Mouse (Mus musculus) naive thymus-derived CD4-positive, alpha-beta T cell, adult 5 months (primary cell): Measurements from ENCODE around the gene Gnb2. TPM values are rescaled to one million over a fixed set of nuclear protein-coding genes. Genes with fewer than 3 reads are reported as not detected.

Source experiments
- polyA plus RNA-seq: library from polyadenylated mRNA; unstranded; fragments of 100-300 nt; shearing (Covaris generic); gene quantifications from one replicate; pipeline ENCODE4 v1.2.1, GENCODE M21; 2017

Gnb2 gene
- 183 TPM for polyA plus RNA-seq

DNA sequence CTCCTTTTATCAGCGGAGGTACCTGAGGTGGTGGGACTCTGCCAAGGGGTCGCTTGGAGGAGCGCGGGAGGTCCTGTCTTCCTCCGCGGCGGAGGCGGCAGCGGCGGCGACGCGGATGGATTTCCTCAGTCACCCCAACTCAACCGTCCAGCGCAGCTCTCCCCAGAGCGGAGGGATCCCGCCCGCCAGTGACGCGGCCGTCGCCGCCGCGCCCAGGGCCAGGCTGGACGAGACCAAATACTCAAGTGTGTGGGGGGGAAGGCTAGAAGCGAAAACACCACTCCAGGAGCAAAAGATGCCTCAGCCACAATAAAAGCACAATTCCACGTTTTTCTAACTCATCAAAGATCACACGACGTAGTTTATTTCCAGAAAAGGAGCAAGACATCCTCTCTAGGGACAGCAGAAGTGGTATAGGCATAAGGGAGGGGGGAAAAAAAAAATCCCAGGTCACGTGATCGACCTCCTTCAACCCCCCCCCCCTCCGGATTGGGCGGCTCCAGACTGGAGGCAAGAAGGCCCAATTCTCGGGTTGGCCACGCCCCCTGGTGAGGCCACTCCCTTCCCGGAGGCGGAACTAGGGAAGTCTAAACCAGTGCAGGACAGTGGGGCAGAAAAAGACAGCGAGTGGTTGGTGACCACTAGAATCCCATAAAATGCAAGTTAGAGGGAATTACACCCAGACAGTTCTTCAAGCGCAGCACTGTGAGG, at the start of gene Gnb2, which contains the start of gene Epo:
Gnb2 (minus strand) TSS at position 394 of the 711 bp plus-strand sequence.
Epo (minus strand) TSS at position 126 of the 711 bp plus-strand sequence.

DNA sequence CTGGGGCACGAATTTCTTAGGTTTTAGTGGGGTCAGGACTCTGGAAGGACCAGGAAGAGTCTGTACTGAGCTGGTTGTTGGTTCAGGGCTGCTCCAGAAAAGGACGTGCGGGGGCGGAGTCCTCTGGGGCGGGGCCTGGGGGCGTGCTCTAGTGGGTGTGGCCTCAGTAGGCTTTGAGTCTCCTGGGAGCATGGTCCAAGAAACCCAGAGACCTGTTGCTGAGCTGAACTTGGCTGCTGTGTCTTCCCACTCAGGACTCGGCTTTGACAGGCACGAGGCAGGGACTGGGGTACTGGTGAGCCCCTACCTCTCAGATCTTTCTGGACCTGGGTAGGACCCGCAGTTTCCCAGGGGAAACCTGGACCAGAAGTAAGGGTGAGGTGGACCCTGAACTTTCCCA, 36.4 kb upstream of the Gnb2 start, which contains the start of gene Tfr2:
Tfr2 (plus strand) TSS at position 176 of the 400 bp plus-strand sequence.

DNA sequence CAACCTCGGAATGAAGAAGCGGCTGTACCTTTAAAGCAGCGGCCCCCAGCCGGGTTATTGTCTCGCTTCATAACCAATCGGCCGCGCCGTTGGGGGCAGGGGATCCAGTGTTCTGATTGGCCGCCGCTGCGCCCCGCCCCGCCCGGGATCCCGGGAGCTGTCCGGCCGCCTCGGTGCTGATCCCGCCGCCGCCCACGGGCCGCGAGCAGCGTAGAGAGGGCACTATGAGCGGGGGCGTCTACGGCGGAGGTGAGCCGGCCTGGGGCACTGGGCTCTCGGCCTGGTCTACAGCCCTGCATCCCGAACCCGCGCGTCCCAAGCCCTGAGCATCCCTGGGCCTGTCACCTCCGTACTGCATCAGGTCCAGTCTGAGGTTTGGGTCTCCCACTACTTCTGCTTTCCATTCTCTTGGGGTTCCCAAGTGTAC, 20.1 kb upstream of the Gnb2 start, which contains the start of gene Actl6b:
Actl6b (plus strand) TSS at position 107 of the 427 bp plus-strand sequence.

GRCm38 (mm10) chr5:137518436-137518835, 14.9 kb downstream of the Gnb2 start, which contains the start of gene Gigyf1:
Gene Gigyf1, plus strand, starts transcription at chr5:137518548.

DNA sequence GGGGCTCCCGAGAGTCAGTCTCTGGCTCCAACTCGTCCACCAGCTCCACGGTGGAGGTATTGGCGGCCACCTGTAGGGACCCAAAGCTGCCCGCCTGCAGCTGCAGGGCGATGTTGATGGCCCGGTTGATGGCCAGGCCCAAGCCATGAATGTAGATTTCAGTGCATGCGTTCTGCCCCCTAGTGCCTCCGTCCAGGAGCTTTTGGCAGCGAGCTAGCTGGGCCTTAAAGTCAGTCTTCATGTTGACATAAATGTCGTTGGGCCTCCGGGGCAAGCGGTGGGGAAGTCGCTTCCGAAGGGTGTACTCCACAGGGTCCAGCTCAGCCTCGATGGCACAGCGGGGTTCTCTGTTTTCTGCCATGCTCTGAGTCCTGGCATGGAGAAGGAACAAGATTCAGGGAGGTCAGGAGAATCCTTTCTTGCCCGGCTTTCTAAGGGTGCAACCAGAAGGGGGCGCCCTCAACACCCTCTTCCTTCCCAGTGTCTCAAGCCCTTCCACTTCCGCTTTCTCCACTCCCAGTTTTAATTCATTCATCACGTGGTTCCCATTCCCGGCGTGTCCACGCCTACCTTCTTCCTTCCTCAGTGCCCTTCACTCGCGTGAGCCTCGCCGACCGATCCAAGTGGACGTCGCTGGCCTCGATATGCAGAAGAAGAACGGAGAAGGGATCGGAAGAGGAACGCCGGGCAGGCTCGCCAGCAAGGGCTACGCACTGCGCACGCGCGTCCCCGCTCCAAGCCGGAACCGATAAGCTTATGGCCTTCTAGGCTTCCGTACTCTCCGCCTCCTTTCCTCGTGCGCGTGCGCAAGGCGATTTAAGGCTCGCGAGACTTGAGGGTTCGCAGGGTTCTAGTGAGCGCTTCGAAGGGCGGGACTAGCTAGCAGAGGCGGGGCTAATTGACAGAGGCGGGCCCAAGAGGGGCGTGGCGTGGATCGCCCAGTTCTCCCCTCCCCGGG, 31.3 kb downstream of the Gnb2 start, which contains the start of gene Pop7:
Pop7 (minus strand) TSS at position 810 of the 958 bp plus-strand sequence.

Other genes starting within 250 kb of the Gnb2 start
- gene Ache, start 246.0 kb downstream of the Gnb2 start, polyA plus RNA-seq = 0.70 TPM
- gene Ufsp1, start 238.9 kb downstream of the Gnb2 start, polyA plus RNA-seq = 0.91 TPM
- gene Srrt, start 225.8 kb downstream of the Gnb2 start, polyA plus RNA-seq = 115 TPM
- gene Trip6, start 219.1 kb downstream of the Gnb2 start, polyA plus RNA-seq = 3.0 TPM
- gene Slc12a9, start 199.9 kb downstream of the Gnb2 start, polyA plus RNA-seq = 17.3 TPM
- not detected for gene Ephb4, start 183.4 kb downstream of the Gnb2 start, polyA plus RNA-seq
- not detected for gene Zan, start 56.4 kb downstream of the Gnb2 start, polyA plus RNA-seq
- 28.8 TPM for gene Pop7, start 31.0 kb downstream of the Gnb2 start, polyA plus RNA-seq
- gene Gigyf1, start 15.0 kb downstream of the Gnb2 start, polyA plus RNA-seq = 24.3 TPM
- not detected for gene Epo, start 268 bp downstream of the Gnb2 start, polyA plus RNA-seq
- gene Actl6b, start 20.0 kb upstream of the Gnb2 start, polyA plus RNA-seq = not detected
- not detected for gene Tfr2, start 36.3 kb upstream of the Gnb2 start, polyA plus RNA-seq
- 51.6 TPM for gene Mospd3, start 67.5 kb upstream of the Gnb2 start, polyA plus RNA-seq
- 1.5 TPM for gene Pcolce, start 80.3 kb upstream of the Gnb2 start, polyA plus RNA-seq
- gene Fbxo24, start 95.5 kb upstream of the Gnb2 start, polyA plus RNA-seq = 0.86 TPM
- 287 TPM for gene Lrch4, start 95.6 kb upstream of the Gnb2 start, polyA plus RNA-seq
- 55.4 TPM for gene Gm20605, start 95.7 kb upstream of the Gnb2 start, polyA plus RNA-seq
- gene Sap25, start 107.8 kb upstream of the Gnb2 start, polyA plus RNA-seq = 125 TPM
- not detected for gene Irs3, start 112.2 kb upstream of the Gnb2 start, polyA plus RNA-seq
- 24.8 TPM for gene Agfg2, start 151.2 kb upstream of the Gnb2 start, polyA plus RNA-seq
- gene Nyap1, start 208.1 kb upstream of the Gnb2 start, polyA plus RNA-seq = 0.72 TPM
- 179 TPM for gene Tsc22d4, start 212.2 kb upstream of the Gnb2 start, polyA plus RNA-seq
- 48.8 TPM for gene Ppp1r35, start 245.3 kb upstream of the Gnb2 start, polyA plus RNA-seq